Mouse (Mus musculus) embryo, embryonic 10.5 days (tissue): ENCODE measurements around the gene Sar1b.
"Not testable (repeated sequence)": the region's sequence is repeated elsewhere in the genome, so short reads cannot be mapped to it uniquely, and the experiment has no call there.

Source experiments
- DNase-seq: peaks from one replicate; pipeline ENCODE4 v3.0.0-alpha.2; 2015; ENCODE audit warnings: low spot score

The Sar1b gene

DNA sequence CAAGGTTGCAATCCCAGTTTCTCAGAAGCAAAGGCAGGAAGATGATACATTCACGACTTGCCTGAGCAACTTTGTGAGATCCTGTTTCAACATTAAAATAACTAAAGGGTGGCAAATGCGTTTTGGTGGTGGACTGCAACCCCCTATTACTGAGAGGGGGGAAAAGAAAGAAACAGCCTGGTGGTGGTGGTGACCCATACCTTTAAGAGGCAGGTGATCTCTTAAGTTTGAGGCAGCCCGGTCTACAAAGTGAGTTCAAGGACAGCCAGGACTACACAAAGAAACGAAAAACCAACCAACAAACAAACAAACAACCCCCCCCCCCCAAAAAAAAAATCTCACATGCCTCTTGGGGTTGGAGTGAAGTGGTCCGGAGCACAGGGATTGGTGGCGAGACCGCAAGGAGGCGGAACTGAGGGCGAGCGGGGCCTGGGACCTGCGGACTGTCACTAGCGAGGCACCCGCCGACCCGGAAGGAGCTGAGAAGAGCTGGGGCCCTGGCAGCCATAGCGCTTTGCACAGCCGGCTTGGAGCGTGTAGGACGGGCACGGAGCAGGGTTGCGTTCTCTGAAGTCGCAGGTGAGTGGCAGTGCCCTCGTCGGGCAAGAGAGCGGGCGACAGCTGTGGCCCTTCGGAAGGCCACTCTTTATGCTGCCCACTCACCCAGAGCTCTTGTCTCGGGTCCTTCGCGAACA, at the start of gene Sar1b, which contains the start of gene Sec24a:
TSS of gene Sar1b (plus strand) at position 475 of the 695 bp plus-strand sequence.
TSS of gene Sec24a (minus strand) at position 422 of the 695 bp plus-strand sequence.
- DNase-seq, result peak; percentile 86

DNA sequence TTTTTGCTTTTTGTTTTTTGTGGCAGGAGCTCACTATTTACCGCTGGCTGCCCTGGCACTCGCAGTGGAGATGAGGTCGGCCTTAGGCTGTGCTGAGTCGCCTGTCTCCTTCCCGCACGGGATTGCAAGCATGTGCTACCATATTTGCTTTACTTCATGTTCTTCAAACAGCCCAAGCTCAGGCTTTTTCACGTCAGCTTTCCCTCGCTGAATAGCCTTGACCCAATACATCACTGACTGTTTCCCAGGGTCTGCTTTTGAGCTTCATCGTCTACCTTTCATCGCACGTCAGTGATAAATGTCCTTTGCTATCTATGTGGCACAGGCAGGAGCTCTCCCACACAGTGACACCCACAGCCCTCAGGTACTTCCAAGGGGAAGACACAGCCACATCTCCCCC, 42.4 kb upstream of the Sar1b start:
- DNase-seq, result no peak

DNA sequence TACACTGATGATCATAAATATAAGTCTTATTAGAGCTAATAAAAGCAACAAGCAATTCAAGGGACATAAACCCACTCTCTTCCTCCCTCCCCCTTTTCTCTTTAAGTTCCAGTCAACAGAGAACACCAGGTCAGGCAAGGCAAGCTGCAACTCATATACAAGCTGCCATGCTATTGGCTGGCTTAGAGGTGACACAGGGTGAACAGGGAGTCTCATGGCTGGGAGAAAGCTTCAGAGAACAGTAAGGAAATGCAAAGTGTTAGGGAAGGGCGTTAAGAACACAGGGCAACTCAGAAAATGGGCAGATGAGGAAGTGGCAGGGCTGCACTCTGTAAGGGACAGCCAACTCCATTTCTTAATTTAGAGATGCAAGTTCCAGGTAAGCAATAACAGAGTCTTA, 30.6 kb upstream of the Sar1b start:
- DNase-seq, result no peak

DNA sequence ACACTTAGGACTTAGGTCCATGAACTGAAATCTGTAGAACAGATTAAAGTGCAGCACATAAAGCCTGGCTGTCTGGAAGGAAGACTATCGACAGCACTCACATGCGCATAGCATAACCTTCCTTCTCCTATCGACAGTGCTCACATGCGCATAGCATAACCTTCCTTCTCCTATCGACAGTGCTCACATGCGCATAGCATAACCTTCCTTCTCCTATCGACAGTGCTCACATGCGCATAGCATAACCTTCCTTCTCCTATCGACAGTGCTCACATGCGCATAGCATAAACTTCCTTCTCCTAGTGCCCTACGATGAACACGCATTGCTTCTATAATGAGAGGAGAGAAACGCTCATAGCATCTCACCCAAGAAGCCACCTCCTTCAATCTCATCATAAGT, 29.3 kb upstream of the Sar1b start:
- DNase-seq, result not testable (repeated sequence)

DNA sequence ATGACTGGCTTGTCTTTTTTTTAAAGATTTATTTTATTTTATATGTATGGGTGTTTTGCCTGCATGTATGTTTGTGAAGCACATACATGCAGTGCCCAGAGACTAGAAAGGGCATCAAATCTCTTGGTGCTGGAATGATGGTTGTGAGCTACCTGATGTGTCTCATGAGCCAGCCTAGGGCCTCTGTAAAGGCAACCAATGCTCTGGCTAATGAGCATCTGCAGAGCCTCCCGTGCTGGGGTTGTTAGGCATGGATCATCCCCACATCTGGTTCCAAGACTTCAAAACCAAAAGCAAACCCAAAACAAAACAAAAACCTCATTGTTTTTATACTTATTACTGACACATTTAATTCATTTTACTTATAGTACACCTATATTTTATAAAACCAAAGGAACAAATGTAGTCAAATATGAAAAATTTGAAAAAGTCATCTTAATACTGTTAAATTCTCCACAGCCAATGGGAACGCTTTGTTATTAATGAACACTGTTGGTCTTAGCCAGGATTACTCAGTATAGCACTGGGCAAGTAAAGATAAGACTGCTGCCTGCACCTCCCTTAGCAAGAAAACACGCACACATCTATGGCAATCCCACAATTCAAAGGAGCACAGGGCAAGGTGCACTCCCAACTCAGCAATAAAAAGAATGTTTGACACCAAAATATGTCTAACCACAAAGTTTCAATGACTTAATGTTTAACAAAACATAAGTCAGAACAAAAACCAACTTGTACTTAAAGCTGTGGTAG, 24.7 kb upstream of the Sar1b start:
- DNase-seq, result no peak

DNA sequence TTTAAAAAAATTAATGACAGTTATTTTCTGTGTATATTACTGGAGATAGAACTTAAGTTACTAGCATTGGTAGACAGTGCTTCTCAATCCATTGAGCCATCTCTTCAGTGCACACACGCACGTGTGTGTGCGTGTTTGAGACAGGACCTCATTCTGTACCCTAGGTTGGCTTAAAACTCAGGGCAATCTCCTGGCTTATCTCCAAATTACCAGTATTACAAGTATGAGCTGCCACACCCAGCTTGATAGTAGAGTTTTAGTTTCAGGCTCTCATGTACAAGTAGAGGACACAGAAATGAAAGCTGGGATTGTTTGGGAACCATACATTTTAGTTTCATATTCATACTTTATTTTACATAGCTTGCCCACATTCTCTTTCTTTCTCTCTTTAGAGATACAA, 22.8 kb upstream of the Sar1b start:
- DNase-seq, result no peak

DNA sequence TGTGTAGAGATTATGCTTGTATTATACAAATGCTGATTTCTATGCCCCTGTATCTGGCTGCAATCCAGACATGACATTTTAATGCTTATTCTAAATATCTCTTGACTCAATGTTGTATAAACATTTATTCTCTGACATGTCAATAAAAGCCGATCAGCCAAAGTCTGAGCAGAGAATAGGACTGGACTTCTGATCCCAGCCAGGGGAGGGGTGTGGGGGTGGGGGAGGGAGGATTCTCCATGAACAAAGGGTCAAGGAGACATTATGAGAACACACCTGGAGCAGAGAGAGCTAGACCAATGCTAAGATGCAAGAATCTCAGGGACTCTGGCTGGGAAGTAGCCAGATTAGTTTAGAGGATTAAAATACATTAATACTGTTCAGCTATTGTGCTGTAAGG, 17.4 kb upstream of the Sar1b start:
- DNase-seq, result no peak

DNA sequence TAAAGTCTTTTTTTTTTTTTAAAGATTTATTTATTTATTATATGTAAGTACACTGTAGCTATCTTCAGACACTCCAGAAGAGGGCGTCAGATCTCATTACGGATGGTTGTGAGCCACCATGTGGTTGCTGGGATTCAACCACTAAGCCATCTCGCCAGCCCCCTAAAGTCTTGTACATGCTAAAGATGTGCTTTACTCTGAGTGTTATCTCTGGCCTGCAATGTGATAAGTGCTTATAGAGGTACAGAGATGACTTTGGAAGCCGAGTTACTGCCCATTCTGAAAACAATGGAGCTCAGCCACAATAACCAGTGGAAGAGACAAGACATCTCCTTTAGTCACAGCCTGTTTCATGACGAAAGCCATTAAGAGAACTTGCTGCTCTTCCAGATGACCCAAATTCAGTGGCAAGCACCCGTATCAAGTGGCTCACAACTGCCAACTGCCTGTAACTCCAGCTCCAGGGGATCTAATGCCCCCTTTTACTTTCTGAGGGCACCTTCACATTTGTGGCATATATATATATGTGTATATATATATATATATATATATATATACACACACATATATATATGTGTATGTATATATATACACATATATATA, 11.8 kb upstream of the Sar1b start:
- DNase-seq, result not testable (repeated sequence)

DNA sequence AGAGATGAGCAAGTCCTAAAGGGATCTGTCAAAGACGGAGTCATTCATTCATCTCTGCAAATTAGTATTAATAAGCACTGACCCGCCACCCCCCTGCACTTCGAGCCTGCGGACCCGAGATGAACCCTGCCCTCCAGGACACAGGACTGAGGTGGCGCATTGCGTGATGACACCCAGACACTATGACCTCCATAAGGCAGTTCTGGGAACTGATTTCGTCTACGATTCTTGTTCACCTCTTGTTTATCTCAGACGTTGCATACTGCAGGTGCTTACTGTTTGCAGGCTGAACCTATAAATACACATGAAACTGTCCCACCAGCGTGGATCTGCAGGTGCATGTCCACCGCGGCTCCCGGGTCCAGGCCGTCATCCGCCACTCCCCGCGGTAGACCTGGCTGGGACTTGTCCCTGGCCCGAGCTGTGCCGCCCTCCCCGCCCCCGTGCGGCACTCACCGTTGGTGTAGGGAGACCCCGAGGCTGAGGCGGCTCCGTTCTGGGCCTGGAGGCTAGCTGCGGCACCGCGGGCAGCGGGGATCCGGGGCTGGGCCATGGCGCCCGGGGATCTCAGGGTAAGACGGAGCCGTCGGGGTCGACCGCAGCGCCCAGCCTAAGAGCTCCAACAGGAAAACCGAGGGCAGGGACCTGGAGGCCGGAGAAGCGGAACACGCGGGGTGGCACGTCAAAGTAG, 7.7 kb upstream of the Sar1b start:
- DNase-seq, result no peak

DNA sequence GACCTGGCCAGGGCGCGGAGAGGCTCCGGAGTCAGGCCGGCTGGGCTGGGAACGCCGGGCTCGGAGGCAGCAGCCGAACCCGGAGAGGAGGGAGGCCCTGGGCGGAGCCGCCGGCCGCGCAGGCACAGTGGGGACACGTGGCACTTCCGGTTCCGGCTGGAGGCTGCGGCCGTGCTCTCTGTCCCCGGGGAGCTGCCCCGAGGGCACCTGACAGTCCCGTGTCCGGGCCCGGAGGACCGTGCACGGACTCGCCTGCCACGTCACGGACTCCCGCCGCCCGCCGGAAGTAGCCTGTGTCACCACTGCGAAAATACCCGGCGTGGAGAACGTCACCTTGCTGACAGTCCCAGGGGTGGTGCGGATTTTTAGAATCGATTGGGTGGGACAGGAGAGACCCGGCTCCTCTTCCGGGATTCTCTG, 7.1 kb upstream of the Sar1b start:
- peak; percentile 92 for DNase-seq

DNA sequence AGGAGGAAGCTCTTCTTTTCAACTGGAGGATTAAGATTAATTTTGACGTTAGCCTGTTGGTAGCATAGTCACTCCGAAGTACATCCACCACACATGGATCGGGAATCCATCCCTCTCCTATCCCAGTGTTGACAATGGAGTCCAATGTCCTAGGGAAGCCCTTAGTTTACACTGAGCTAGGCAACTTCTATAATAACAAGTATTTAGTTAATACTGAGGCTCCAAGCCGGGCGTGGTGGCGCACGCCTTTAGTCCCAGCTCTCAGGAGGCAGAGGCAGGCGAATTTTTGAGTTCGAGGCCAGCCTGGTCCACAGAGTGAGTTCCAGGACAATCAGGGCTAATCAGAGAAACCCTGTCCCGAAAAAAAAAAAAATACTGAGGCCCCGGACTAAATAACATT, 6.5 kb upstream of the Sar1b start:
- DNase-seq, result peak; percentile 6

DNA sequence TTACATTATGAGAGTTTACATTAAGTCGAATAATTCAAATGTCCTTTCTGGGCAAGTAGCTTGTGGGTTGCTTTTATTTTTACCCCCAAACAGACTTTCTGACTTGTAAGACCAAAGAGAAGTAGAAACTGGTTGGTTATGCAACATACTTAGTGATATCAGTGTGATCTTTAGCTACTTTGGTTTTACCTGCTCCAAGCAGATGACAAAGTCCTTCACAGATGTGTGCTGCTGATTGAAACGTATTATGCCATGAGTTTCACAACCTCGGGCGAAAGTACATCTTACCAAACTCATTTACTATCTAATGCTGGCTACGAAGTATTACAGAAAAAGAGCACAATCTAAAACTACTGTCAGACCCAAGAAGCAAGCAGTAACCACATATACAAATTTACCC, 5.9 kb upstream of the Sar1b start:
- no peak for DNase-seq

DNA sequence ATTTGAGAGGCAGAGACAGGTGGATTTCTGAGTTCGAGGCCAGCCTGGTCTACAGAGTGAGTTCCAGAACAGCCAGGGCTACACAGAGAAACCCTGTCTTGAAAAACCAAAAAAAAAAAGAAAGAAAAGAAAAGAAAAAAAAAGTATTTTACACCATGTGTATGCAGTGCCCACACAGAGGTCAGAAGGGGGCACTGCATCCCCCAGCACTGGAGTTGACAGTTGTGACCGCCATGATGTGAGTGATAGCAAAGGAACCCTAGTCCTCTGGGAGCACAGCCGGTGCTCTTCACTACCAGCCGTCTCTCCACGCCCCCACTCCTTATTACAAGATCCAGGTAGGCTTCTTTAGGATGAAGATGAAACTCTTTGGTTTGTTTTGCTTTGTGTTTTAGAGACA, 5.3 kb upstream of the Sar1b start:
- DNase-seq, result not testable (repeated sequence)

DNA sequence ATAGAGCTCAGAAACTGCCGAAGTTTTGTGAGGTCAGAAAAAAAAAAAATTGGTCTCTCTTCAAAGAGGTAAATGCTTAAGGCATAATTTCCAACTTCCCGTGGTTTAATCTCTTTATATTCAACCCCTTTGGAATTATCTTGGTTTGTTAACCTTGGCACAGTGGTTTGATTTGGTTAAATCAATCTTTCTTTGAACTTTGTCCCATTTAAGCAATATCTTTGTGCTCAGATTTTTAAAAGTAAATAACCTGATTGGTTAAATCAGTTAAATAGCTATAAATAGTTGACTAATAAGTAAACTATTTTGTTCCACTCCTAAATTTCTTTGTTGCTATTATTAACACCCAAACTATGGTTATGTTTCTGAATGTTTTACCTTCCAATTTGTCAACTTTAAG, 4.2 kb upstream of the Sar1b start:
- DNase-seq, result no peak

DNA sequence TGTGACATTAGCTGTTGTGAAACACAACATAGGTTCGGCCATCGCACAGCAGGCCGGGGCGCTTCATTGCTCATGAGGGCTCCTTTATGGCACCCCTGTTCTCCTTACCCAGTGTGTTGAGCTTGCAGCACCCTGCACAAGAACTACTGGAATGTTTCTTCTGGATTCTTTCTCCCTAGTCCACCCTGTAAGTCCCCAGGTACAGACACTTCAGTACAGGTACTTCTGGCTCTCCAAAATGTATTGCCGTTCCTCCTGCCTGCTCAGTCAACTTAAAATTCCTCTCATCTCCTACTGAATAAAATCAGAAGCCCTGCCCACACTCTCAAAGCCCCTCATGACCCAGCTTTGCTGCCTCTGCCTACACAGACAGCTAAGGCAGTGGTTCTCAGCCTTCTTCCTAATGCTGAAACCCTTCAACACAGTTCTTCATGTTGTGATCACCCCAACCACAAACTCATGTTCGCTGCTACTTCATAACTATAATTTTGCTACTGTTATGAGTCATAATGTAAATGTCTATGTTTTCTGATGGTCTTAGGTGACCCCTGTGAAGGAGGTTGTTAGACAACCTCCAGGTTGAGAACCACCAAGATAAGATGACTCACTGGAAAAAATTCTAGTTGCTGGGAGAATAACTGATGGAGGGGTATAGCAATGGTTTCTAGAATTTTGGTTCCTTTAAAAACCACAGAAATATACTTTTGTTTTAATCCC, 3.4 kb upstream of the Sar1b start:
- no peak for DNase-seq

DNA sequence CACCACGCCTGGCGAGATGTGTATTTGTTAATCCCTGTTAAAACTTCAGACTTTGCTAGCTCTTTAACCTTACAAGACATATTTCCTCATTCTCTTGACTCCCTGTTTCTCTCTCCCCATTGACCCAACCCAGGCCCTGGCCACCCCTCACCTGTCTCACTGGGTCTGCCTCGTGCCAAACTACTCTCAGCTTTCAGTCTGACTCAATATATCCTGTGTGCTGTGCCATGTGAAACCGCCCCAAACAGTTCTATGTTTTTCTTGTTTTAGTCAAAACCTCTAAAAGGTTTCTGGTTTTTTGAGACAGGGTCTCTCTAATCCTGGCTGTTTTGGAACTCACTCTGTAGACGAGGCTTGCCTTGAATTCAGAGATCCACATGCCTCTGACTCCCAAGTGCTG, 2.2 kb upstream of the Sar1b start:
- no peak for DNase-seq

DNA sequence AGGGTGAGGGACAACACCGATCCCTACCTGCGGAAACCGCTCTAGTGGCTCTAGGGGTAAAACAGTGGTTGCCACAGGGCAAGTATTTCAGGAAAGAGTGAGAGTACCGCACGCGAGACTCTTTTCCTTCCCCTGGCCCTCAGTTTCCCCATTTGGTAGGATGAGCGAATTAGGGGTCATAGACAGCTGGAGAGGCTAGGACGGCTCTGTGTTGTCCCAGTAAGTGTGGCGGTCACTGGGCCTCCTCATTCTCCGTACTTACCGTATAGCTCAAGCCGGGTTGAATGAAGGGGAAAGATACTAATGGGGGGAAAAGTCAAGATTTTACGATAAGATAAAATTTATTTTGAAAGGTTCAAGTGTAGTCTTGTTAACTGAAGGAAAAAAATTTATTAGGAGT, 468 bp downstream of the Sar1b start:
- DNase-seq, result no peak

DNA sequence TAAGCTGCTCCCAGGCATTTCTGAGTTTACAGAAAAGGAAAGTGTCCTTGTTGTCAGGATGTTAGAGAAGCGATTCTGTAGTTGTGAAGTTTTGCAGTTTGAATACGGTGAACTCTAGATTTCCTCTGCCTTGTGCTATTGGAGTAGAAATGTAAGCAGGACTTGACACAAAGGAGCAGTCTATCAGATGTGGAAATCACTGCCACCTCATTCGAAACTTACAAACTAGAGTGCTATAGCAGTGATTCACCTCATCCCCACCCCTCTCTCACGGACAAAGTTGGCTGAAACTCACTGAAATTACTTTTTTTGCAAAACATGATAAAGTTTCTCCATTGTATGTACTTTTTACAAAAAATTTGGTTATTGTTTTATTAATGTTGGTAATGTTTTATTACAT, 1.3 kb downstream of the Sar1b start:
- no peak for DNase-seq

DNA sequence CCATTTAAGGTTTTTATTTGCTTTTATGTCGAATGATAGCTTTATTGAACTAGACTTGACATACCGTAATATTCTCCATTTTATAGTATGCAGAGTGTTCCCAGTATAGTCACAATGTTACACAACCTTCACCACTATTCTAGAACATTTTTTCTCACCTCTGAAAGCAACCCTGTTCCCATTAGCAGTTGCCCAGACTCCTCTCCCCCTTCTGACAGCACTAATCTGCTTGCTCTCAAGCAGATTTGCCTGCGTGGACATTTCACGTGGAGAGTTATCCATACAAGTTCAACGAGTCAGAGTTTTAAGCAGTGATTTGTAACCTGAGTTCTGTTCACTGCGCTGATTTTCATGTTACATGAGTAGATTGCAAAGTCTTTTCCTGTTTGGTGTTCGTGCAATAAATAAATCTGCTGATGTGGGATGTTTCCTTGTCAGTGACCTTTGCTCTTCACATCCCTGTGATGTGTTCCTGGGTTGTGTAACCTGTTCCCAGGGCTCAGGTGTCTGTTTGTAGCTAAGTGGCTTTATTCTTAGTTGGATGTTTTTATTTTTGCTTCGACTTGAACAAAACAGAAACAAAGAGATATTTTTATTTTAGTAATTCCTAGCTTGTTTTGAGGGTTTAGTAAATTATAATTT, 4.2 kb downstream of the Sar1b start:
- no peak for DNase-seq

DNA sequence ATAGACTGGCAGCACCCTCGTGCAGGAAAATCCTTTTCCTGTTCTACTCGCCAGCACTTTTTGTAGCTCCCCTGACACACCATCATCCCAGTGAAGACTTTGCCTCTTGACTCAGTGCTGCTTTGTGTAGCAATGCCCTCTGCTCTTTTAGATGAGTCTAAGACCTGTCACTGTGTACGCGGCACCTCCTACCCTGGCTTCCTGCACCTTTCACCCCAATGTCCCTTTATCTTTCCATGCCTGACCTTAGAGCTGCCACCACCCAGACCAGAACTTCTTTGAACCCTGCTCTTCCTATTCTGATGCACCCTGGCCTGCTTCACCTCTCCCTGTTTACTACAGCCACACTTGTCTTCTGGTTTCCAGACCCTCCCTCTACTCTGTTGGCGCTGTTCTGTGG, 4.8 kb downstream of the Sar1b start:
- no peak for DNase-seq

DNA sequence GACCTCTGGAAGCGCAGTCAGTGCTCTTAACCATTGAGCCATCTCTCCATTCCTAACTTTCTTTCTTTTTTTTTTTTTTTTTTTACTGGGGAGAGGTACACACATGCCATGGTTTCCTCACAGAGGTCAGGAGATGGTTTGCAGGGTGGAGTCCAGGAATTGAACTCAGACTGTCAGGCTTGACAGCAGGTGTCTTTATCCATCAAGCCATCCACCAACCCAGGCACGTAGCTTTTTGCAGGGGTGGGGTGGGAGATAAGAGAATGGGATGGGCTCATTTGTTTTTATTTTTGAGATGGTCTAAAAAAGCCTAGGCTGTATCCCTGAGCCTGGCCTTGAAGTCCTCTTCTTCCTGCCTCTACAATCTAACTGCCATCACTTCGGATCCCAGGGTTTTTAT, 12.0 kb downstream of the Sar1b start:
- no peak for DNase-seq

DNA sequence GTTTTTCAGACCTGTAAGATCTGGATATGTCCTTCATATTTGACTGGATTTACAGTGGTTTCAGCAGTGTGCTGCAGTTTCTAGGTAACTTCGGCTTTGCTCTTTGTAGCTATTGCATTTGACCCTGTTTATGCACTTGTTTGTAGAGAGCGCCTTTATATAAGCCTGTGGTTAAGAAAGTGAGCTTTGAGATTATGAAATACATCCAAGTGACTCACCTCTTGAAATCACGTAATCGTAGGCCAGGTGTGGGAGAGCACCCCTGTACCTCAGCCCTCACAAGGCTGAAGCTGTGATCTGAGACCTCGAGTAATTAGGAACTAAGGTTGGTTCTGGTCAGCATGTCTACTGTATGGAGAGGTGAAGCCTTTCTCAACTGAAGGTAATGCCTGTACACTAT, 14.0 kb downstream of the Sar1b start:
- no peak for DNase-seq
